Mouse (Mus musculus): ENCODE measurements around the gene Mia2.

Gene Mia2

DNA sequence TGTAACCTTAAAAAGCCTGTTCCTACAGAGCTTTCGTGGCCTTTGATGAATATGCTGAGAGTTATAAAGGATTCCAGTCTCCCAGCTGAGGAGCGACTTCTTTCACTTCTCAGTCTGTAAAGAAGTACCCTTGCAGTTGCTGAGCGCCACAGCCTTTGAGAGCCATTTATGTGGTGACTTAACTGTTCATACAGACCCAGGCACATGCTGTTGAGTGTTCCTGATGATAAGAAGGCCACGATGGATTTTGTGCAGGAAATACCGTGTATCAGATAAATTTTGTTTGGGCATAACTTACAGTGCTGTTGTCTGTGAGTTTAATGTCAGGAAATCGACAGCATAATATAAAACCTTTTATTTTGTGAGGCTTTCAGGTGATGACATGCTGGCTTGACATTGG lies 68.9 kb downstream of the Mia2 start:
- no peak for DNase-seq (ENCODE audit: low spot score)

DNA sequence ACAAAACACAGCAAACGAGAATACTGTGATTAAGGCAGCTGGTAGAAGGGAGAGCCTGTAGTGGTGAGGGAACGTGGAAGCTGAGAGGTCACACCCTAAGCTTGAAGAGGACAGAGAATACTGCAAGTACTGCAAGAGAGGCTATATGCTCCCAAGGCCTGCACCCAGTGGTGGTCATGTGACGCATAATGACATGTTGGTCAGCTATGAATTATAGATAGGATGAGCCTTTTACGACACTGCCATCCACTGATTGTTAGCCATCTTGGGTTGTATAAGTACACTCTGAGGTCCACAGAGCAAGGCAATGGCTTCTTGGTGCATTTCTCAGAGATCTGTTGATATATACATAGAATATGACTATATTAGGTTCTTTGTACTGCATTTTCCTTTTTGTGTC lies 71.0 kb downstream of the Mia2 start:
- no peak for DNase-seq (ENCODE audit: low spot score)

DNA sequence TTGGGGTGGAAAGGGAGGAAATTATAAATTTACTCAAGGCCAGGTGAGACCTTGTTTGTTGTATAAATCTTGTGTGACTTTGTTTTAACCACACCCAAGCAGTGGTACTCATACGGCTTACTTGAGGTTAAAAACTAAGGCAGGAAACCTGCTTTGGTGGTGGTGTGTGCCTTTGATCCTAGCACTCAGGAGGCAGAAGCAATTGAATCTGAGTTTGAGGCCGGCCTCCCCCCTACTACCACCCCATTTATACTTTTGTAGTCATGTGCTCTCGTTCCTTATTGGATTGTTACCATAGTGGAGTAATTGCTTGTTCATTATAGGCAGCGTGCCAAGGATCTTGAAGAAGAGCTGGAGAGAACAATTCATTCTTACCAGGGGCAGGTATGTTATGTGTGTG lies 74.3 kb downstream of the Mia2 start:
- no peak for DNase-seq (ENCODE audit: low spot score)

DNA sequence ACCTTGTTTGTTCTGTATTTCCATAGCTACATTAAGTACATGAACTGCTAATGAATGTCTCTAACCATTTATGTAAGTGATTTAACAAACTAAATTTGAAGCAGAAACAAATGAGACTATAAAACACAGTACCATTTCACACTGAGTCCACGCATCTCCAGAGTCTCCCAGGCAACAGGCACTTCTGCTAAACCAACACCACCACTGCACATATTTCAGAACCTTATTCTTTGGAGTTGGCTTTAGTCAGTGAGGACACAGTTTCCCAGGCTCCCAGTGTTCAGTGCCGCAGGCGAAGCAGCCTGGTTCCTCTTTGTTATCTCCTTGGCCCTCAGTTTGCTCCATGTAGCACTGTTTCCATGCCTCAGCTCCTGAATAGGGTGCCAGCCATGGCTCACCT lies 82.2 kb downstream of the Mia2 start:
- DNase-seq (ENCODE audit: low spot score) = no peak

DNA sequence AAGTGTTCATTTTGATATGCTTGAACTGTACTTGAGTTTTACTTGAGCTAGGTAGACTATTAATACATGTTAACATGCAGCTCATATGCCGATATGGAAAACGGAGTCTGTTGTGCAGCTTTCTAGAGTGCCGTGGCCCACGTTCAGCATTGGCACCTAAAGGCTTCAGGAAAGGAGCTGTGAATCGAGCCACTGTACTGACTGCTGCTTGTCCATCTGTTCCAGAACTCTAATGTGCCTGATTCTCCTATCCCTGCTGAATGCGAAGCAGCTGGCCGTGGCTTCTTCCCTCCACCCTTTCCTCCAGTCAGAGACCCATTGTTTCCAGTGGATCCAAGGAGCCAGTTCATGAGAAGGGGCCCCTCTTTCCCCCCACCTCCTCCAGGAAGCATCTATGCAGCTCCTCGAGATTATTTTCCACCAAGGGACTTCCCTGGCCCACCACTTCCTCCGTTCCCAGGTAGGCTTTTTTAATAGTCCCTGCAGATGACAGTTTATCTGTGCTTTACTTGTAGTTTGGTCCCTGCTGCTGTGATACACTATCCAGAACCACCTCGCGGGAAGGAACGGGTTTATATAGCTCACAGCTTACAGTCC lies 92.6 kb downstream of the Mia2 start:
- no peak for DNase-seq (ENCODE audit: low spot score)

DNA sequence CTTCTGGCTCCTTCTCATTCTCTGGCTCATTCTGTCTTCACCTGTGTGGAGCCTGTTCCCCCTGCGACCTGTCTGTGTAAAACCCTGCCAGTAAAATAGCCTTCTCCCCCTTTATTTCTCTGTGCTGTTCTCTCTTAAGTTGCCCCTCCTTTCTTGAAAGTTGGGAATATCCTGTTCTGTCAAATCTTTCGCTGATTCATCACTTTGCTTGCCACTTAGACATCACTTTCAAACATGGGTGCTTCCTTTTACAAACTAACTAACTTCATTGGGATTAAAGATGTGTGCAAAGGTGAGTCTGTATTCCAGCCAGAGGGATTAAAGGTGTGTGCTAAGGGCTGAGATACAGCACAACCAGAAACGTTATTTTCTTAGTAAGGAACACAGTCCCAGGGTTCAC lies 98.0 kb downstream of the Mia2 start:
- DNase-seq (ENCODE audit: low spot score) = no peak

DNA sequence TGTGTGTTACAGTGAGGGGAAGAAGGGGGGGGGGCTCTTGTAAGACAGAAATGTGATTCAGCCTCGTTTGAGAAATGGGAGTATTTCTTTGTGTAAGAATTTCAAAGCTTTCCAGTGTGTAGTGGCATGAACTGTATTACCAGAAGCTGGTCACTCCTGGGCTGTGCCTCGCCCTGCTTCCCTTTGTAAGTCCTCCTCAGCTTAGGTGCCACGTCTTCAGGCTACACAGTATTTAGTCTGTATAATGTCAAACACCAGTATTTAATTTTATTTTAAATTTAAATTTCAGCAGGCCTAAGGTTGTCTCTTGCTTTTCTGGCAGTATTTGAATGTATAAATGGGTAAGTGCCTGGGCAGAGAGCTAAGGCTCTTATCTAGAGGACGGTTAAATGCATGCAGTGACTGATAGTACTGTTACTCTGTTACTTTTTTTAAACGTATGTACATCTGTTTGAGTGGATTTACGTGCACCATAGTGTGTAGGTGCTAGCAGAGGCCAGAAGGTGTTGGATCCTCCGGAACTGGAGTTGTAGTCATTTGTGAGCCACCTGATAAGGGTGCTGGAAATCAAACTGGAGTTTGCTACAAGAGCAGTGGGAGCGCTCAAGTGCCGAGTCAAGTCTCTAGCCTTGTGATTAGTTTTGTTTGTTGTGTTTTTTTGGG lies 98.9 kb downstream of the Mia2 start:
- DNase-seq (ENCODE audit: low spot score) = peak; percentile 65

DNA sequence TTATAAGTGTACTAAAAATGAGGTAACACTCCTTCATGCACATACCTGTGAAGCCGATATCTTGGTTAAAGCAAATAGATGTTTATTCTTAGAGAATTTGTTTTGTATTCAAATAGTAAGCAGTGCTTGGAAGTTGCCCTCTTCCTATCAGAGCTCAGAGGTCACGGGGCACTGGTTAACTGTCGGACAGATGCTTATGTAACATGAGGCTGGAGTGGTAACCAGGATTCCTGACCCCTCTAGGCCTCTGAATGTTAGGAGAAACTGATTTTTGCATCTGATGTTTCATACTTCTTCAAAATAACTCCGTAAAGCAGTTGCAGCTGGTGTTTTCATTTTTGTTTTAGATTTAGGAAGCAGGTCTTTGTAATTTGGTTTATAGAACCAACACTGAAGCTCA lies 99.5 kb downstream of the Mia2 start:
- peak; percentile 72 for DNase-seq (ENCODE audit: low spot score)

DNA sequence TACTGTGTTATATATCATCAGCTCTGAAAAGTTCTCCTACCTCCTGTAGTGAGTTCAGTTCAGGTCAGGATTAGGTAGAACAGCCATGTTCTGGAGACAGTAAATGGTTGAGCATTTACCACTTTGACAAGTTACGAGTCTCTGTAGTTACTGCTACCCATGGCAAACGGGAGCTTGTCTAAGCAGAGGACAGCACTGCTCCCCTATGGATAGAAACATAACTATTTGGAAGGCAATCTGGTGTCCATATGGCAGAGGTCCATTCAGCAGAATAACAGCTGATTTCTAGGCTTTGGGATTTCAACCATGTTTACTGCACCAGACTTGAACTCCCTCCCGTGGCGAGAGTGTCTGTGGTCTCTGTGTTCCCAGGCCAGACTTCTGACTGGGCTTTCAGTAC lies 100.3 kb downstream of the Mia2 start:
- DNase-seq (ENCODE audit: low spot score) = no peak

DNA sequence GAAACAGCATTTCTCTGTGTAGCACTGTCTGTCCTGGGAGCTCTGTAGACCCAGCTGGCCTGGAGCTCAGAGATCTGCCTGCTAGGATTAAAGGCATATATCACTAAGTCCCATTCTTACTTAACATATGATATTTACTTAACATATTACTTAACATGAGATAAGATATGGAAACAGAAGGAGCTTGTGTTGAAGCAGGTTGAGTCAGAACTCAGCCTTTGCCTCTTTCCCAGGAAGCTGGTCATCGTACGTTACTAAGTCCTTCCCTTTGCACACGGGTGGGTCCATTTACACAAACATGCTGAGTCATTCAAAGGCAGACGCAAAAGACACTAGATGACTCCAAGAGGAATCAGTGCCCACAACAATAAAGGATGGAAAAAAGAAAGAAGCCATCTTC lies 103.2 kb downstream of the Mia2 start:
- DNase-seq (ENCODE audit: low spot score) = no peak

DNA sequence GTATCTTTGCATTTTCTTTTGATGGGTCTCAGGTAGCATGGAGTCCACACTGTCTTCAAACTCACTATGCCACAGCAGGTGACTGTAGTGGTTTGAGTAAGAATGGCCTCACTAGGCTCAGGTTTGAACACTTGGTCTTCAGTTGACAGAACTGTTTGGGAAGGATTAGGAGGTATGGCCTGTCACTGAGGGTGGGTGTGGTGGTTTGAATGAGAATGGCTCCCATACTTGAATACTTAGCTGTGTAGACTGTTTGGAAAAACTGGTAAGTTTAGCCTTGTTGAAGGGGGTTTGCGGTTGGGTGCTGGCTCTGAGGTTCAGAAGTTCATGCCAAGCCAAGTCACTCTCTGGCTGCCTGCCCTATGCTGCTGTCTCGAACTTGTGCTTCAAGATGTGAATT lies 103.8 kb downstream of the Mia2 start:
- no peak for DNase-seq (ENCODE audit: low spot score)

DNA sequence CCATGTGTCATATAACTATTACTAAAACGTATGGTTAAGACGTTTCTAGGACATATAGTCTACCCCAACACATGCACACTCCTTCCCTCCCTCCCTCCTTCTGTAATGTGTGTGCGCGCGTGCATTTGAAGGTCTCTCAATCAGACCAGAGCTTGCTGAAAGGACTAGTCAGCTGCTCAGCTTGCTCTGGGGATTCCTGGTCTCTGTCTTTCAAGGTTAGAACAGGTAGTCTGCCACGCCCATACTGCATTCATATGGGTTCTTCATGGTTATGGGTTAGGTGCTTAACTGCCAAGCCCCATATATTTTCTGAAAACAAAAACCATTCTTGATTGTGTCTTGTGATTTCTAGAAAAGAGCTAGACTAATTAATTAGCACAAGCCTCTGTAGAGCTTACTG lies 110.0 kb downstream of the Mia2 start:
- no peak for DNase-seq (ENCODE audit: low spot score)

DNA sequence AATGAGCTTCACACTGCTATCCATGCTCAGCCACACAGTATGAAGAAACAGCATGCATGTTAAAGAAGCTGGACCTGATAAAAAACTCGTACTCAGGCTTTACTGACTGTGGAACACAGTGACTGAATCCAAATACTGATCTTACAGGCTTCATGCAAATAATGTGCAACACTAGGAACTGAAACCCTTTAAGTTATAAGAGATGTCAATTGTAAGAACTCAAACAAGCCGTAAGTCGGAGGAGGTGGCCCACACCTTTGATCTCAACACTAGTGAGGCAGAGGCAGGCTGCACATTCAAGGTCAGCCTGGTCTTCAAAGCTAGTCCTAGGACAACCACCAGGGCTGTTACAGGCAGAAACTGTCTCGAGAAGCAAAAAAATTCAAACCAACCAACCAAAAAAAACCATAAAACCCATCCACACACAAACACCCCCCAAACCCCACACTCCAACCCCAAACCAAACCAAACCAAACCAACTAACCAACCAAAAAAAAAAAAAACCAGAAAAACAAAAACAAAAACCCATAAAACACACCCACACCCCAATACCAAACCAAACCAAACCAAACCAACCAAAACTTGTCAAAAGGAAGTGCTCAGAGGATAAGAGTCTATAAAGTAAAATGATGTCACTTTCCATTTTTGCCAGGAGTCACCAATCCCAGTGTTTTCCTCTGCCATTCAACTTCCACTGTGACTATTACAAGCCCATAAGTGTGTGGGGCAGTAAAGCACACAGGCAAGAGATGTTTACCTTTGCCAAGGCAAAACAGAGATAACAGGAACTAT lies 110.8 kb downstream of the Mia2 start:
- DNase-seq (ENCODE audit: low spot score) = no peak

DNA sequence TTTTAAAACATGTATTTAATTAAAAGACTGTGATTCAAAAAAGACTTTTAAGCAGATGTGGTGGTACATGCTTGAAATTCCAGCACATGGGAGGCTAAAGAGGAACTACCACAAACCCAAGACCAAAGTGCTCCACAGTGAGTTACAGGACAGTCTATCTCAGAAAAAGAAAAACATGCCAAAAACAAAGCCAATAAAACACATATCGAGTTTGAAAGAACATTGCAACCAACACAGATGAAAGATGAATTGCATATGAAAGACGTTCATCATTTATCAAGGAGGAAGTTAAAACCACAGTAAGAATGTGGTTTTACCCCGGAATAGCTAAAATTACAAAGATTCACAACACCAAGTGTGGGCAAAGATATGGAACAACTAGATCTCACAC lies 111.4 kb downstream of the Mia2 start:
- no peak for DNase-seq (ENCODE audit: low spot score)

DNA sequence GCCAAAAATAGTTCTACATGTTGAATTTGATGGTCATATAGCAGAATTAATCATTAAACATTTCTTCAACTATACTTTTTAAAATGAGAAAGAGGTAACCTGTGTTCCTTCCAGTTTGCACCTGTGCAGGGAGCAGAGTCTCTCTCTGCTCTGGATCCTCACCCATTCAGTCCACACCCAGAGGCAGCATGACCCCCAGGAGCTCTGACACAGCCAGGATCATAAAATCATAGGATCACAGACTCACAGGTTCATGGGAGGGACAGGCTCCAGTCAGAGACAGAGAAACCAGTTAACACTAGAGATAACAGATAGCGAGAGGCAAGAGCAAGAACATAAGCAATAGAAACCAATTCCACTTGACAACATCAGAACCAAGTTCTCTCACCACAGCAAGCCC lies 112.2 kb downstream of the Mia2 start:
- no peak for DNase-seq (ENCODE audit: low spot score)

DNA sequence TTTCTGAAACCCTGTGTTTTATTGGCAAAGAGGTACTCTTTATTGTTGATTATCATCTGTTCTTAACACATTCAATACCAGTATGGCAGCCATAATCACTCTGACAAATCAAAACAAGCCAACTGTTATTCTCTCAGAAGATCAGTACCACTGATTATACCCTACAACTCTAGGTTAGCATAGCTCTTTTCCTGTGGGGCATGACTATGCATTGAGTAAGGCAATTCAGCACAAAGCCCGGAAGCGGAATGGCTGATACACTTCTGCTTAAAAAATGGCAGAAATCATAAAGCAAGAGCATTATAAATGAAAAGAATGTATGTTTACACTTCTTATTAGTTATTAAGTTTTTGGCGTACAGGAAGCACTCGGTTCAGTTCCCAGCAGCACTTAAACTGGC lies 120.6 kb downstream of the Mia2 start:
- DNase-seq (ENCODE audit: low spot score) = no peak

DNA sequence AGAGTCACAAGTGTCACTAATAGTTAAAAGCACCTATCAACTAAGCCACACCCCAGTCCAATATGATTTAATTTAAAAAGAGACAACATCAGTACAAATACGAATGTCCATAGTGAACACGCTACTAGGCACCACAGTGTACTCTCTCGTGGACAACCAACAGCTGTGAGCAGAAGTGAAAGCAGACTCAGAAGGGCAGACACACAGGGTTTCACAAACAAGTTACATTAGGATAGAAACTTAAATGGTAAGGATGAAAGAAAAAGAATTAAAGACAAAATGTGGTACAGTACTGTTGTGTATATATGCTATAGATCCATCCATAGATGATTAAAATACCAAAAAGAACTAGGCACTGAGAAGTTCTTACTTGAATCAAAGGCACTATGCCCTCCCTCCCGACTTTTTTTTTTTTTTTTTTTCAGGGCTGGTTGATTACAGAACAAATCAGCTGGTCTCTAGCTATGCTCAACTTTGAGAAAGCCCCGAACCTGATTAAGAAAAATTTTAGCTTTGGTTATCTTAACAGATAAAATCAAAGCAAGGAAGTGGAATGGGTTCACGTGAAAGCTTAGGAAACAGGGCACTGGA lies 121.2 kb downstream of the Mia2 start:
- DNase-seq (ENCODE audit: low spot score) = no peak

DNA sequence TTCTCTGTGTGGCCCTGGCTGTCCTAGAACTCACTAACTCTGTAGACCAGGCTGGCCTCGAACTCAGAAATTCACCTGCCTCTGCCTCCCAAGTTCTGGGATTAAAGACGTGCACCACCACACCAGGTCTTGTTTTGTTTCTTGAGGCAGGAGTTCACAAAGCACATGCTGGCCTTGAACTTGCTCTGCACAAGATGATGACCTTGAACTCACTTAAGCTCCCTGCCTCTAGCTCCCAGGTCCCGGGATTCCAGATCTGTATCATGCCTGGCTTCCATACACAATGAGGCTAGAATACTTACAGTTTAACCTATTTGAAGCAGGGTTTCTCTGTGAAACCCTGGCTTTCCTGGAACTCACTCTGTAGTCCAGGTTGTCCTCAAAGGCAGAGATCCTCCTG lies 121.7 kb downstream of the Mia2 start:
- DNase-seq (ENCODE audit: low spot score) = no peak

DNA sequence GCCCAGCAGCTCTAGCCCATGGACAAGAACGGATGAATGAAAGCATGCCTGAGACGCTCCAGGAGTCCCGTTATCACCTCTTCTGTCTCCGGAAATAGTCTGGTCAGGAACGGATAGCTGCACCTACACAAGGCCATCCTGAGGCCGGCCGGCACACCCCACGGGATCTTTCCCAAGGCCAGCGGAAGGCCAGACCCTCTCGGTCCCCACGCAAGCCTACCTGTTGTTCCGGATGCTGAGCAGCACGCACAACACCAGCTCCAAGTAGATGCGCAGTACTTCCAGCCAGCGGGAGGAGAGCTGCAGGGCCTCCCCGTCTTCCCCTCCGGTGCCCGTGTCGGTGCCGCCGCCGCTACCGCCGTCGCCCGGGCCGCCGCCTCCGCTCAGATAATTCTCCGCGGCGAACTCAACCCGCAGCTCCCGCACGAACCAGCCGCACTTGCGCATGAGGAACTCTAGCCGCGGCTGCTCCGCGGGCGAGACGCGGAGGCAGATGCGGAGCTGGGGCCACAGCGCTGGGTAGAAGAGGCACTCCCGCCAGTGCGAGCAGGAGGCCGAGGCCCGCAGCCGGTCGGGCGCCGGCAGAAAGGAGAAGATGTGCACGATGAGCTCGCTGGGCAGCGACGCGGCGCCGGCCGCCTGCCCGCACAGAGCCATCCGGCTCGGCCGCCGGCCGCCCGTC lies 123.2 kb downstream of the Mia2 start:
- peak; percentile 37 for DNase-seq (ENCODE audit: low spot score)

DNA sequence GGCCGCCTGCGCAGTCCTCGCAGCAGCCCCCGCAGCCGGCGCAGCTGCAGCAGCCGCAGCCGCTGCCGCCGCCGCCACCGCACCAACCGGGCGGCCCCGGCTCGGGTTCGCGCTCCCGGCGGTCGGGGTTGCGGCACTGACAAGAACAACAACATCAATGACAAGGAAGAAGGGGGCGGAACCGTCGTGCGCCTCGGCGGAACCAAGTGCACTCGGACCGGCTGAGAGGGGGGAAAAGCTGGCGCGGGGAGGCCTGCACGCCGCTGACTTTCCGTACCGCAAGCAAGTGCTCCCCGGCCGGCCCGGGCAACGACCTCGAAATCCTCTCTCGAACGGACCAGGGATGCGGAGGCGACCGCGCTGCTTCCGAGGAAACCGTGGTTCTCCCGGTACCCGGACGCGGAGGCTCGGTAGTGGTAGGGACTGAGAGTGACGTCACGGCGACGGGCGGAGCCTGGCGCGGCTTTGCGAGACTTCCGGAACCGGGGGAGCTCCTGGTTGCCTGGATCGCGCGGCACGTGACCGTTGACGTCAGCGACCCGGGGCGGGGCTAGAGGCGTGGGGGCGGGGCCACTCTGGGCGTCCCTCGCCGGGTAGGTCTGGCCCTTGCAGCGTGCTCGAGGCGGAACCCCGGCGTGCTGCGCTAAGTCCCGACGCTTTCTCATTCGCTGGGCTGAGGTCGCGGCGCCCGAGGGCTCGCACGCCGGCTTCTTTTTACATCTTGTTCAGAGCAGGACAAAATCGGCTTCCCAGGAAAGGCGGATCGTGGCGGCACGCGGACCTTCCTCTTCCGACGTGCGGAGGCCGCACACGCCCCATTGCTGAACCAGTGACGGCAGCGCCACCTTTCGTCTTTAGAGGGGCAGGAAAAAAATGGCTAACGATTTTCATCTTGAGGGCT lies 124.0 kb downstream of the Mia2 start, which contains the start of gene Fbxo33:
Gene Fbxo33 (minus strand): TSS at position 401 of the 901 bp plus-strand sequence.
- DNase-seq (ENCODE audit: low spot score) = peak; percentile 99

DNA sequence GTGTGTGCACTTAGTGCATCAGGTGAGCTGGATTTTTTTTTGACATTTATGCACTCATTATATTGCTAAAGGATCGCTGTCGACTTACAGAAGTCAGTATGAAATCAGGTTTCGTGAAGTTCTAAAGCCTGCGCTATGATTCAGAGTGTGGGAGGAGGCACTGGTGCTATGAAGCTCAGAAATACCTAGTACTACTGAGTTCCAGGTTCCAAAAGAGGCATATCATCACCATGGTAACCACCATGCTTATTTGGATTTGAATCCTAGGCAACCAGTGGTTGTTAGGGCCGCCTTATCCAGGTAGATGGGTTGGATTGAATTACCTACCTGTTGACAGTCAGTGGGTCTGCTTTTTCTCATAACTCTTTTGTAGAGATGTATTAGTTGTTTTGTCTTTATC lies 132.8 kb downstream of the Mia2 start:
- DNase-seq (ENCODE audit: low spot score) = no peak
